Mouse (Mus musculus) liver, embryonic 16.5 days (tissue): ENCODE data around the gene Itgb3bp. TPM values are rescaled to one million over a fixed set of nuclear protein-coding genes. Genes with fewer than 3 reads are reported as not detected.

Experiments used
- ATAC-seq: fragments of 200-750 bp; cut with Nextera tagmentation; 2 replicates; pipeline ENCODE4 v1.8.0; 2017; ENCODE audit warnings: low read depth, mild to moderate bottlenecking, moderate number of reproducible peaks, moderate library complexity
- H3K27ac ChIP-seq: fragments of 300-500 bp; sonication (generic); 2 replicates; pipeline ENCODE4 v1.5.1; 2014; ENCODE audit warnings: mild to moderate bottlenecking, low read length
- H3K27me3 ChIP-seq: fragments of 300-500 bp; sonication (generic); 2 replicates; pipeline ENCODE4 v1.6.1; 2014; ENCODE audit warnings: low read depth, low read length, mixed read lengths; ENCODE audit not compliant: control insufficient read depth, insufficient read depth
- H3K36me3 ChIP-seq: fragments of 300-500 bp; sonication (generic); 2 replicates; pipeline ENCODE4 v1.6.1; 2014; ENCODE audit warnings: mild to moderate bottlenecking; ENCODE audit not compliant: control insufficient read depth, insufficient read depth
- H3K4me1 ChIP-seq: fragments of 300-500 bp; sonication (generic); 2 replicates; pipeline ENCODE4 v1.6.1; 2014; ENCODE audit warnings: low read depth, low read length, mixed read lengths; ENCODE audit not compliant: control insufficient read depth
- H3K4me2 ChIP-seq: fragments of 300-500 bp; sonication (generic); 2 replicates; pipeline ENCODE4 v1.6.1; 2014; ENCODE audit warnings: low read depth, low read length, mixed read lengths
- H3K4me3 ChIP-seq: fragments of 300-500 bp; sonication (generic); 2 replicates; pipeline ENCODE4 v1.5.1; 2014; ENCODE audit warnings: low read depth, mild to moderate bottlenecking, low read length
- H3K9ac ChIP-seq: fragments of 300-500 bp; sonication (generic); 2 replicates; pipeline ENCODE4 v1.6.1; 2014; ENCODE audit warnings: low read depth, low read length
- H3K9me3 ChIP-seq: fragments of 300-500 bp; sonication (generic); replicated peaks from 2 replicates; pipeline ENCODE4 v1.6.1; 2016; ENCODE audit warnings: low read length; ENCODE audit not compliant: control insufficient read depth
- WGBS: fragments of 180-500 bp; shearing (Covaris S2); extraction: QIAGEN DNeasy Blood & Tissue Kit; methylation state at CpG from one replicate; pipeline ENCODE4 v1.1.7; 2014; ENCODE audit not compliant: insufficient replicate concordance; 5-methylcytosine and 5-hydroxymethylcytosine counted together
- polyA plus RNA-seq: library from polyadenylated mRNA; unstranded; fragments of >200 nt; fragmentation: Nextera tagmentation; extraction: Ambion mirVana; gene quantifications from 2 replicates; pipeline ENCODE4 v1.2.1, GENCODE M21; 2015

Gene Itgb3bp
- polyA plus RNA-seq, 1 experiment from 2014 or later = 11.6 TPM

GRCm38 (mm10) chr4:99816697-99817460 lies 112.7 kb downstream of the Itgb3bp start:
- Histone ChIP-seq H3K4me2 (no peak overlapping the region), H3K9me3 (no peaks in the 10 kb centered on the region), H3K27ac (no peak overlapping the region), H3K27me3 (no peaks in the 10 kb centered on the region), H3K36me3 (no peaks in the 10 kb centered on the region), H3K9ac (no peak overlapping the region), H3K4me3 (no peak overlapping the region), H3K4me1 (no peaks in the 10 kb centered on the region)
- no peak for ATAC-seq
- WGBS = 79% methylated on average over 7 of the region's 7 CpGs

DNA sequence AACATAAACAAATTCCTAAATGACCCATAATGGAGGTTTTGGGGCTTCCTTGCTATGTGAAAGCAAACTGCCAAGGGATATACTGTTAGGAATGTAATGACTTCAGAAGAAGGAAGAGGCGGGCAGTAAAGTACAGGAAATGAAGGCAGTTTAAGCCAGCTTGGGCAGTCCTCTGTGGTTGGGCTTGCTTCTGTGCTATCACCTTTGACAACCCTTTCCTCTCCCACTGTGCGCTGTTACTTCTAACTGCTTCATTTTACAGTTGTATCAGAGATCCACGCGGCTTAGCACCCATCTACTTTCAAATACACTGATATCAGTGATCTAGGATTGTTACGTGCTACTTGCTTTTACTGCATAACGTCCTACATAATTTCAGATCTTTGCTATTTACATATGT lies 137.2 kb downstream of the Itgb3bp start:
- Histone ChIP-seq H3K27ac (no peak overlapping the region), H3K9ac (no peak overlapping the region), H3K27me3 (no peaks in the 10 kb centered on the region), H3K36me3 (no peaks in the 10 kb centered on the region), H3K4me3 (no peak overlapping the region), H3K9me3 (no peaks in the 10 kb centered on the region), H3K4me2 (no peak overlapping the region), H3K4me1 (no peaks in the 10 kb centered on the region)
- WGBS = 38% methylated on average over 6 of the region's 6 CpGs
- ATAC-seq = no peak

- no peak for ATAC-seq
- Histone ChIP-seq H3K4me3 (no peak overlapping the region), H3K4me1 (no peaks in the 10 kb centered on the region), H3K27me3 (no peaks in the 10 kb centered on the region), H3K4me2 (no peak overlapping the region), H3K9me3 (no peaks in the 10 kb centered on the region), H3K36me3 (no peaks in the 10 kb centered on the region), H3K27ac (no peak overlapping the region), H3K9ac (no peak overlapping the region)
- 41% methylated on average over 1 of the region's 1 CpGs for WGBS
Observed at GRCm38 (mm10) chr4:99773041-99773440, 156.6 kb downstream of the Itgb3bp start.

DNA sequence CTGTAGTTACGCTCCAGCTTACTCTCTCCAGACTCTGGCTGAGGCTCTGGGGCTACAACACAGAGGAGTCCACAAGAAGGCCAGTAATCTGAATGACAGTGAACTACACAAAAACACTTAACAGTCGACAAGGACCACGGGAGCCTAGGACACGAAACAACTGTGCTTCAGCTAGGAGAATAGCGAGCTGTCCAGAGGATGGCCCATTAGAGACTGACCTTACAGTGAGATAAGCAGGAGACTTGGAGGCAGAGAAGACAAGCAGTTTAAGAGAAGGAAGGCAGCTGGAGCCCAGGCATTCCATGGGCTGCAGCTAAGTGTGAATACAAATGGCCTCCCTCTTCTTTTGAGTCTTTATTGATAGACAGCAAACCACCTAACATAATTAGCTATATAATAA lies 159.1 kb downstream of the Itgb3bp start:
- WGBS = 79% methylated on average over 5 of the region's 5 CpGs
- no peaks in the 10 kb centered on the region for H3K36me3 ChIP-seq
- H3K4me2 ChIP-seq = no peak overlapping the region
- no peak overlapping the region for H3K27ac ChIP-seq
- H3K4me1 ChIP-seq = no peaks in the 10 kb centered on the region
- ATAC-seq = no peak
- H3K9ac ChIP-seq = no peak overlapping the region
- no peaks in the 10 kb centered on the region for H3K27me3 ChIP-seq
- no peak overlapping the region for H3K4me3 ChIP-seq
- H3K9me3 ChIP-seq = no peaks in the 10 kb centered on the region

DNA sequence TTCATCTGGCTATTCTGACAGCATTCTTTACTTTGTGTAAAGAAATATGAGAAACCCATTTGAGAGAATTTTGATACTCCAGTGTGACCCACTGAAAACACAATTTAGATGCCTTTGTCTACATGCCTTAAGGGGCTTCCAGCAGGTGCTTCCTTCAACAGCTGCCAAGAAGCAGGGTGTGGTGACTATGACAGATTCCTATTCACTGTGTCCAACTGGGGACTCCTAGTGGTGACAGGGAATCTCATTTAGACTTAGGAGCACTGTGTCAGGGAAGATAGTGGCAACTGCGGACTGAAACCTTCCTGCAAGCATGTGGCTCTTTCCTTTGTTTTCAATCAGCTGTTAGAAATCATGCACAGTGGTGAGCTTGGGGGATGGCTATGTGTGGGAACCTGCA lies 162.9 kb downstream of the Itgb3bp start:
- 70% methylated on average over 1 of the region's 1 CpGs for WGBS
- H3K9ac ChIP-seq = no peak overlapping the region
- H3K4me3 ChIP-seq = no peak overlapping the region
- no peak overlapping the region for H3K4me2 ChIP-seq
- H3K27ac ChIP-seq = no peak overlapping the region
- H3K4me1 ChIP-seq = no peaks in the 10 kb centered on the region
- H3K27me3 ChIP-seq = no peaks in the 10 kb centered on the region
- no peaks in the 10 kb centered on the region for H3K36me3 ChIP-seq
- no peak for ATAC-seq
- no peaks in the 10 kb centered on the region for H3K9me3 ChIP-seq

DNA sequence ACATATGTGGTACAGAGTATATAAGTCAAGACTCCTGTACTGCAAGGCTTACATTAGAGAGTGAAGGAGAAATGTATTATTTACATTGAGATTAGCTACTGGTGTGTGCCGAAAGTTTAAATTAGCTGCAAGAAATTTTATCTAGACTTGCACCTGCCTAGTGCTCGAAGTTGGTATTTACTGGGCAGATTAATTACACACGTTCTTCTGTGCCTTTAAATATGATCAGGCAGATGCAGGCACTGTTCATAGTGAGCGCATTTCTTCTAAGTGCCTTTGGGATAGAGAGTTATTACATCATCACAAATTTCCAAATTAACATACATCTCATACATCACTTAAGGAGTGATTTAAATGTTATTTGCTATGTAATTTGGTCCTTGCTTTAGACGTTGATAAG lies 163.3 kb downstream of the Itgb3bp start:
- Histone ChIP-seq H3K4me3 (no peak overlapping the region), H3K36me3 (no peaks in the 10 kb centered on the region), H3K9ac (no peak overlapping the region), H3K27me3 (no peaks in the 10 kb centered on the region), H3K4me1 (no peaks in the 10 kb centered on the region), H3K27ac (no peak overlapping the region), H3K4me2 (no peak overlapping the region), H3K9me3 (no peaks in the 10 kb centered on the region)
- ATAC-seq = no peak
- 49% methylated on average over 5 of the region's 5 CpGs for WGBS

GRCm38 (mm10) chr4:99752426-99752825 lies 177.2 kb downstream of the Itgb3bp start:
- 68% methylated on average over 5 of the region's 5 CpGs for WGBS
- H3K4me1 ChIP-seq = no peaks in the 10 kb centered on the region
- H3K9me3 ChIP-seq = no peaks in the 10 kb centered on the region
- no peak; the same call in 1 of the 2 replicates for ATAC-seq
- peaks cover 4% of the 10 kb centered on the region for H3K36me3 ChIP-seq
- H3K27me3 ChIP-seq = no peaks in the 10 kb centered on the region
- no peak overlapping the region for H3K27ac ChIP-seq
- H3K4me2 ChIP-seq = no peak overlapping the region
- H3K4me3 ChIP-seq = no peak overlapping the region
- no peak overlapping the region for H3K9ac ChIP-seq

GRCm38 (mm10) chr4:99739836-99740235 lies 189.8 kb downstream of the Itgb3bp start:
- Histone ChIP-seq H3K4me1 (no peaks in the 10 kb centered on the region), H3K36me3 (no peaks in the 10 kb centered on the region), H3K9ac (no peak overlapping the region), H3K4me2 (no peak overlapping the region), H3K4me3 (no peak overlapping the region), H3K27ac (no peak overlapping the region), H3K9me3 (no peaks in the 10 kb centered on the region), H3K27me3 (no peaks in the 10 kb centered on the region)
- no peak for ATAC-seq
- 78% methylated on average over 7 of the region's 7 CpGs for WGBS

- peaks cover 22% of the 10 kb centered on the region for H3K36me3 ChIP-seq
- 65% methylated on average over 8 of the region's 8 CpGs for WGBS
- no peaks in the 10 kb centered on the region for H3K27me3 ChIP-seq
- H3K4me3 ChIP-seq = no peak overlapping the region
- H3K9me3 ChIP-seq = no peaks in the 10 kb centered on the region
- H3K4me2 ChIP-seq = no peak overlapping the region
- no peak overlapping the region for H3K9ac ChIP-seq
- no peak for ATAC-seq
- no peak overlapping the region for H3K27ac ChIP-seq
- H3K4me1 ChIP-seq = no peaks in the 10 kb centered on the region
Observed at GRCm38 (mm10) chr4:99725914-99726451, 203.6 kb downstream of the Itgb3bp start.
